Mouse (Mus musculus) neural tube, embryonic 13.5 days (tissue): Measurements from ENCODE around the gene S100z. TPM values are rescaled to one million over a fixed set of nuclear protein-coding genes. Genes with fewer than 3 reads are reported as not detected.

Source experiments
- ATAC-seq: fragments of 200-750 bp; cut with Nextera tagmentation; 2 replicates; pipeline ENCODE4 v1.8.0; 2017; ENCODE audit warnings: low read depth, mild to moderate bottlenecking, moderate TSS enrichment, moderate library complexity
- H3K27ac ChIP-seq: fragments of 300-500 bp; sonication (generic); replicated peaks from 2 replicates; pipeline ENCODE4 v1.5.1; 2015; ENCODE audit warnings: moderate library complexity, mild to moderate bottlenecking, inconsistent platforms
- H3K27me3 ChIP-seq: fragments of 300-500 bp; sonication (generic); 2 replicates; pipeline ENCODE4 v1.6.1; 2015; ENCODE audit warnings: mild to moderate bottlenecking, inconsistent platforms
- H3K36me3 ChIP-seq: fragments of 300-500 bp; sonication (generic); 2 replicates; pipeline ENCODE4 v1.6.1; 2015; ENCODE audit warnings: mild to moderate bottlenecking, inconsistent platforms
- H3K4me1 ChIP-seq: fragments of 300-500 bp; sonication (generic); replicated peaks from 2 replicates; pipeline ENCODE4 v1.6.1; 2015; ENCODE audit warnings: inconsistent platforms
- H3K4me2 ChIP-seq: fragments of 300-500 bp; sonication (generic); 2 replicates; pipeline ENCODE4 v1.6.1; 2015; ENCODE audit warnings: inconsistent platforms, mild to moderate bottlenecking, moderate library complexity
- H3K4me3 ChIP-seq: fragments of 300-500 bp; sonication (generic); 2 replicates; pipeline ENCODE4 v1.5.1; 2015; ENCODE audit warnings: mild to moderate bottlenecking, inconsistent platforms
- H3K9ac ChIP-seq: fragments of 300-500 bp; sonication (generic); 2 replicates; pipeline ENCODE4 v1.6.1; 2015; ENCODE audit warnings: moderate library complexity, mild to moderate bottlenecking, inconsistent platforms
- H3K9me3 ChIP-seq: fragments of 300-500 bp; sonication (generic); 2 replicates; pipeline ENCODE4 v1.6.1; 2016; ENCODE audit warnings: inconsistent platforms
- WGBS: fragments of 180-500 bp; shearing (Covaris S2); methylation state at CpG from one replicate; pipeline ENCODE4 v1.1.7; 2015; 5-methylcytosine and 5-hydroxymethylcytosine counted together
- polyA plus RNA-seq: library from polyadenylated mRNA; unstranded; fragments of >200 nt; fragmentation: Nextera tagmentation; extraction: Ambion mirVana; gene quantifications from 2 replicates; pipeline ENCODE4 v1.2.1, GENCODE M21; 2015

S100z gene
- not detected in 2 replicates for polyA plus RNA-seq

GRCm38 (mm10) chr13:95478671-95479413, at the start of gene S100z:
S100z (minus strand) TSS chr13:95478721.
- H3K4me1 ChIP-seq = no peaks in the 10 kb centered on the region
- no peak within 1 kb of the TSS for H3K27ac ChIP-seq
- H3K9me3 ChIP-seq = no peaks in the 10 kb centered on the region
- H3K36me3 ChIP-seq = no peaks in the 10 kb centered on the region
- no peak within 1 kb of the TSS for H3K4me3 ChIP-seq
- H3K4me2 ChIP-seq = no peak within 1 kb of the TSS
- H3K27me3 ChIP-seq = no peaks in the 10 kb centered on the region
- H3K9ac ChIP-seq = no peak within 1 kb of the TSS
- 90% methylated on average over 21 of the region's 21 CpGs for WGBS
- no peak for ATAC-seq

GRCm38 (mm10) chr13:95524674-95525491, 46.4 kb upstream of the S100z start, which contains the start of gene F2rl1:
F2rl1 (minus strand) TSS chr13:95525227.
- WGBS = 1% methylated on average over 54 of the region's 54 CpGs
- Histone ChIP-seq H3K27me3 (peaks cover 61% of the 10 kb centered on the region), H3K9ac (peak within 1 kb of the TSS; percentile 41)

GRCm38 (mm10) chr13:95524424-95524673, 45.8 kb upstream of the S100z start:
- Histone ChIP-seq H3K9ac (peak overlapping the region; percentile 41; the same call in 1 of the 2 replicates), H3K27ac (no peak overlapping the region), H3K4me3 (peak overlapping the region; percentile 38), H3K4me2 (peak overlapping the region; percentile 65), H3K9me3 (no peaks in the 10 kb centered on the region), H3K36me3 (no peaks in the 10 kb centered on the region), H3K27me3 (peaks cover 57% of the 10 kb centered on the region), H3K4me1 (peaks cover 14% of the 10 kb centered on the region)
- 1% methylated on average over 13 of the region's 13 CpGs for WGBS
- ATAC-seq = no peak; the same call in 1 of the 2 replicates

More at GRCm38 (mm10) chr13:95524674-95525491, 46.4 kb upstream of the S100z start, which contains the start of gene F2rl1:
- Histone ChIP-seq H3K4me2 (peak within 1 kb of the TSS; percentile 65), H3K4me3 (peak within 1 kb of the TSS; percentile 38), H3K9me3 (no peaks in the 10 kb centered on the region), H3K4me1 (peaks cover 14% of the 10 kb centered on the region), H3K36me3 (no peaks in the 10 kb centered on the region), H3K27ac (no peak within 1 kb of the TSS)
- peak; percentile 62 for ATAC-seq

- 0 out of 2 replicates have a peak, but pooled peaks have one; percentile 7 for ATAC-seq
- Histone ChIP-seq H3K4me3 (peak overlapping the region; percentile 38), H3K4me1 (peaks cover 14% of the 10 kb centered on the region), H3K9ac (0 out of 2 replicates have a peak overlapping the region, but pooled peaks have one; percentile 41), H3K27ac (no peak overlapping the region), H3K27me3 (peaks cover 54% of the 10 kb centered on the region), H3K9me3 (no peaks in the 10 kb centered on the region), H3K4me2 (peak overlapping the region; percentile 65), H3K36me3 (no peaks in the 10 kb centered on the region)
- 3% methylated on average over 29 of the region's 29 CpGs for WGBS
Observed at GRCm38 (mm10) chr13:95523659-95524423, 45.3 kb upstream of the S100z start.

GRCm38 (mm10) chr13:95522176-95522575, 43.7 kb upstream of the S100z start:
- H3K4me3 ChIP-seq = no peak overlapping the region
- H3K9ac ChIP-seq = no peak overlapping the region
- H3K27ac ChIP-seq = no peak overlapping the region
- no peaks in the 10 kb centered on the region for H3K9me3 ChIP-seq
- no peak overlapping the region for H3K4me2 ChIP-seq
- H3K27me3 ChIP-seq = peaks cover 44% of the 10 kb centered on the region
- no peak for ATAC-seq
- no peaks in the 10 kb centered on the region for H3K36me3 ChIP-seq
- WGBS = 82% methylated on average over 10 of the region's 10 CpGs
- H3K4me1 ChIP-seq = peaks cover 14% of the 10 kb centered on the region

GRCm38 (mm10) chr13:95521029-95521428, 42.5 kb upstream of the S100z start:
- Histone ChIP-seq H3K27ac (no peak overlapping the region), H3K27me3 (peaks cover 33% of the 10 kb centered on the region), H3K4me1 (peaks cover 14% of the 10 kb centered on the region), H3K4me2 (no peak overlapping the region), H3K9me3 (no peaks in the 10 kb centered on the region), H3K4me3 (no peak overlapping the region), H3K36me3 (no peaks in the 10 kb centered on the region), H3K9ac (no peak overlapping the region)
- no peak for ATAC-seq
- 93% methylated on average over 6 of the region's 6 CpGs for WGBS

- 88% methylated on average over 4 of the region's 4 CpGs for WGBS
- Histone ChIP-seq H3K9me3 (no peaks in the 10 kb centered on the region), H3K36me3 (no peaks in the 10 kb centered on the region), H3K4me1 (no peaks in the 10 kb centered on the region), H3K27ac (no peak overlapping the region), H3K4me3 (no peak overlapping the region), H3K9ac (no peak overlapping the region), H3K4me2 (no peak overlapping the region), H3K27me3 (no peaks in the 10 kb centered on the region)
- no peak for ATAC-seq
Observed at GRCm38 (mm10) chr13:95514756-95515155, 36.2 kb upstream of the S100z start.

- Histone ChIP-seq H3K9ac (no peak overlapping the region), H3K4me2 (no peak overlapping the region), H3K4me1 (no peaks in the 10 kb centered on the region), H3K9me3 (no peaks in the 10 kb centered on the region), H3K36me3 (no peaks in the 10 kb centered on the region), H3K27ac (no peak overlapping the region), H3K27me3 (no peaks in the 10 kb centered on the region), H3K4me3 (no peak overlapping the region)
- 91% methylated on average over 5 of the region's 5 CpGs for WGBS
- no peak for ATAC-seq
Observed at GRCm38 (mm10) chr13:95510054-95510453, 31.5 kb upstream of the S100z start.

- no peak for ATAC-seq
- H3K27ac ChIP-seq = no peak overlapping the region
- no peak overlapping the region for H3K4me2 ChIP-seq
- no peak overlapping the region for H3K9ac ChIP-seq
- H3K4me3 ChIP-seq = no peak overlapping the region
- WGBS = 69% methylated on average over 8 of the region's 8 CpGs
- no peaks in the 10 kb centered on the region for H3K4me1 ChIP-seq
- H3K9me3 ChIP-seq = no peaks in the 10 kb centered on the region
- H3K36me3 ChIP-seq = no peaks in the 10 kb centered on the region
- no peaks in the 10 kb centered on the region for H3K27me3 ChIP-seq
Observed at GRCm38 (mm10) chr13:95503279-95503917, 24.9 kb upstream of the S100z start.

GRCm38 (mm10) chr13:95496601-95497000, 18.1 kb upstream of the S100z start:
- no peaks in the 10 kb centered on the region for H3K27me3 ChIP-seq
- no peak overlapping the region for H3K4me2 ChIP-seq
- H3K4me3 ChIP-seq = no peak overlapping the region
- H3K27ac ChIP-seq = no peak overlapping the region
- no peaks in the 10 kb centered on the region for H3K9me3 ChIP-seq
- WGBS = 92% methylated on average over 3 of the region's 3 CpGs
- ATAC-seq = no peak
- no peaks in the 10 kb centered on the region for H3K4me1 ChIP-seq
- H3K36me3 ChIP-seq = no peaks in the 10 kb centered on the region
- H3K9ac ChIP-seq = no peak overlapping the region

- Histone ChIP-seq H3K9me3 (no peaks in the 10 kb centered on the region), H3K4me3 (no peak overlapping the region), H3K9ac (no peak overlapping the region), H3K27ac (no peak overlapping the region), H3K4me2 (no peak overlapping the region), H3K36me3 (no peaks in the 10 kb centered on the region), H3K27me3 (no peaks in the 10 kb centered on the region), H3K4me1 (no peaks in the 10 kb centered on the region)
- no peak for ATAC-seq
- 83% methylated on average over 8 of the region's 8 CpGs for WGBS
Observed at GRCm38 (mm10) chr13:95494812-95495211, 16.3 kb upstream of the S100z start.
